Mouse (Mus musculus) thymus, postnatal 0 days (tissue): ENCODE measurements around the gene Lce3f. TPM values are rescaled to one million over a fixed set of nuclear protein-coding genes. Genes with fewer than 3 reads are reported as not detected.
A peak's percentile ranks its signal among the peaks of the same experiment; 100 is the strongest.

Source experiments
- DNase-seq: peaks from one replicate; pipeline ENCODE4 v3.0.0-alpha.2; 2015; ENCODE audit warnings: low spot score
- polyA plus RNA-seq: library from polyadenylated mRNA; unstranded; fragments of >200 nt; fragmentation: Nextera tagmentation; extraction: Ambion mirVana; gene quantifications from 2 replicates; pipeline ENCODE4 v1.2.1, GENCODE M21; 2015

The Lce3f gene
- 0.46 TPM in 1 of 2 replicates, not detected in the other for polyA plus RNA-seq

- DNase-seq = no peak
Measured at GRCm38 (mm10) chr3:92991926-92992325, at the start of gene Lce3f. Lce3f (plus strand) TSS chr3:92992226.

GRCm38 (mm10) chr3:92944186-92944585 is 47.8 kb upstream of the Lce3f start, which contains the start of gene Lce3c:
Lce3c (plus strand) TSS chr3:92944486.
- DNase-seq = no peak

DNA sequence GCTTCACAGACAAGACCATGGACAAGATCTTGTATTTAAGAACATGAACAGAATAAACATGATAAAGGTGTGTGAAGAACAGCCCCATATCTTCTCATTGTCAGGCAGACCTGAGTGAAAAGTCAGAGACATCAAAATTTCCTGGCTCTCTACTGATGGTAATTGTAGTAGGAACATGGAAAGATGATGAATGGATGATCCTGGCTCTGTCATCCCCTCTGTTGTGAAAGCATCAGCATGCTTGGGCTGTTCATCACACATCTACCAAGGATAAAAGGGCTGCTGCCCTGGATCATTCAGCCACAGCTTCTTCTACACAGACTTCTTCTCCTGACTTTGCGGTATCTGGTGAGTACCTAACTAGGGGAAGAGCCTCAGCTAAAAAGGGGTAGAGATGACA is 34.9 kb upstream of the Lce3f start, which contains the start of gene Lce3d:
TSS of gene Lce3d (plus strand) at position 301 of the 400 bp plus-strand sequence.
- no peak for DNase-seq

DNA sequence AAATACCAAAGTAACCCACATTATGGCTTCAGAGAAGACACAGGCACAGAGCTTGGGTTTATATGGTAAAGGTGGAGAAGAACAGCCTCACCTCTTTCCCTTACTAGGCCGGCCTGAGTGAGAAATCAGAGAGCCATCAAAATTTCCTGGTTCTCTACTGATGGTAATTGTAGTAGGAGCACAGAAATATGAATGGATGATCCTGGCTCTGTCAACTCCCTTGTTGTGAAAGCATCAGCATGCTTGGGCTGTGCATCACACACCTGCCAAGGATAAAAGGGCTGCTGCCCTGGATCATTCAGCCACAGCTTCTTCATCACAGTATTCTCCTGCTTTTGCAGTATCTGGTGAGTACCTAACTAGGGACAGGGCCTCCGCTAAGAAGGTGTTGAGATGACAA is 25.3 kb upstream of the Lce3f start, which contains the start of gene Lce3e:
TSS of gene Lce3e (plus strand) at position 301 of the 400 bp plus-strand sequence.
- DNase-seq = no peak

- DNase-seq = no peak
Measured at GRCm38 (mm10) chr3:92978484-92978883, 13.5 kb upstream of the Lce3f start.

DNA sequence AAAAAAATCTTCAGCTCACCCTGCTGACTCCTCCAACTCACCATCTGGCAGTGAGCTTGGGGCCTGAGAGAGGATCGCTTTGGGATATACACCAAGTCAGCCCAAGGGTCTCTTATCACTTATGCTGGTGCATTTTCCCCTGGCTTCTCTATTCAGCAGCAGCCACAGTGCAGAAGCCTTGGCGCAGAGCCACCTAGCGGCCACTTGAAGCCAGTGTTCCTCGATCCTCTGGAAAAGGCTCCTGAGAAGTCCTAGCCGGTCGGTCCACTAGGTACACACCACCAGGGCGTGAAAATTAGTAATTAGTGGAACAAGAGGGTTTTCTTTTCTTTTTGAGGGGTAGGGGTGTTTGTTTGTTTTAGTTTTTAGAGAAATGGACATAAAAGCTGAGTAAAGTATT is 6.7 kb downstream of the Lce3f start:
- peak; percentile 25 for DNase-seq

DNA sequence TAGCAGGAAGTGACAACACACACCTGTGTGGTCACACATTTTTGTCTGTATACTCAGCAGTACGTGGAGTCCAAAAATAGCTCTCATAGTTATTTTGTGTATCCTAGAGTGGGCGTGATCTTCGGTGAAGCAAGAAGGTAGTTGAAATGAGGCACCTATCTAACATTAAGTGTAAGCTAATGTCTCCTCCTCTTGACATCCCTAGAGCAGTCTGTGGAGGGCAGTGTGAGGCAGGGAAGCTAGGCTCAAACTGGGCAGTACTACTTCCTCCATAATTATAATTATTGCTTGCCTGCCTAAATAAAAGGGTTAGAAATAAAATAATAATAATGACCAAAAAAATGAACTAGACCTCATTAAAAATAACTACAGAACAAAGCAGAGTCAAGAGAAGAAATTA is 8.6 kb downstream of the Lce3f start:
- no peak for DNase-seq

GRCm38 (mm10) chr3:93002843-93003242 is 10.8 kb downstream of the Lce3f start:
- no peak for DNase-seq

GRCm38 (mm10) chr3:93014378-93014801 is 22.4 kb downstream of the Lce3f start:
- no peak for DNase-seq

- no peak for DNase-seq
Measured at GRCm38 (mm10) chr3:93014871-93015270, 22.8 kb downstream of the Lce3f start.

- DNase-seq = no peak
Measured at GRCm38 (mm10) chr3:93015460-93016104, 23.6 kb downstream of the Lce3f start, which contains the start of gene Crct1. Crct1 (minus strand) TSS chr3:93015687.

- no peak for DNase-seq
Measured at GRCm38 (mm10) chr3:93018960-93019359, 26.9 kb downstream of the Lce3f start, which contains the start of gene Lce1m. Lce1m (minus strand) TSS chr3:93019060.

- no peak for DNase-seq
Measured at GRCm38 (mm10) chr3:93021171-93021570, 29.1 kb downstream of the Lce3f start.

- DNase-seq = no peak
Measured at GRCm38 (mm10) chr3:93023411-93024184, 31.6 kb downstream of the Lce3f start.

DNA sequence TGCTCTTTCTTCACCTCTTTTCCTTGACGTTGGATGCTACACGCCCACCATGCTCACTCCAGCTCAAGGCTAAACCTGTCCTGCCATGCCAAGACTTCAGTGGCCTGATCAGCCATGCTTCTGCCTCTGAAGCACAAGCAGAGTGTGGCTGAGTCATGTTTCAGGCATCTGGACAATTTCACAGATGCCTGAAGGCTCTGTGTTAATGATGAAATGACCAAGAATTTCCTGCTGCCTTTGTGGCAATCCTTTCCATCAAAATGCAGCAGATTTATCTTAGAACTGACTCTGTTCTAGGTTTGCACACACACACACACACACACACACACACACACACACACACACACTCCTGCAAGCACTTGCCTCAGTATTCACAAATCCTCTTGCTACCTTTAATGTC is 33.5 kb downstream of the Lce3f start:
- no peak for DNase-seq

DNA sequence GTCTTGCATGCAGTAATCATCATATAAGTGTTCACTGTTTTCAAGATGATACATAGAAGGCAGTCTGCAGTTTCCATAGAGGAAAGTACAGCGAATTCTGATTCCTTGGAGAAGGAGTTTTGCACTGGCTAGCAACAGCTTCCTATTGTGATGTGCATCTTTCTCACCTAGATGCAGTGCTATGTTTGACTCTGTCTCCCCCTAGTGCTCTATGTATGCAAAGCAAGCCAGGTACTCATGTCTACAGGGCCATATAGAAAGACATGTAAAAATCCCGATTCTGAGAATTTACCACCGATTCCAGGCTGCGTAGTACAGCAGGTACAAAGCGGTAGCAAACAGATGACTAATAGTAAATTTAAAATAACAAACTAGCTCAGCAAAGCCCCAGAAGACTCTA is 39.4 kb downstream of the Lce3f start:
- no peak for DNase-seq

Other genes with a start within 250 kb of the Lce3f start
- gene Lce1g, start 239.9 kb upstream of the Lce3f start, polyA plus RNA-seq = 0.14 TPM in 1 of 2 replicates, not detected in the other
- 0.21 and 0.50 TPM in 2 replicates for gene Lce1h, start 227.2 kb upstream of the Lce3f start, polyA plus RNA-seq
- gene Lce1i, start 213.3 kb upstream of the Lce3f start, polyA plus RNA-seq = 0.24 and 0.26 TPM in 2 replicates
- 1.4 and 1.5 TPM in 2 replicates for gene Lce1j, start 201.7 kb upstream of the Lce3f start, polyA plus RNA-seq
- not detected in 2 replicates for gene Lce1k, start 184.3 kb upstream of the Lce3f start, polyA plus RNA-seq
- gene Kprp, start 165.0 kb upstream of the Lce3f start, polyA plus RNA-seq = 0.04 and 0.10 TPM in 2 replicates
- gene Lce1l, start 140.9 kb upstream of the Lce3f start, polyA plus RNA-seq = not detected in 2 replicates
- 0.19 TPM in 1 of 2 replicates, not detected in the other for gene 2310050C09Rik, start 122.0 kb upstream of the Lce3f start, polyA plus RNA-seq
- gene Lce3a, start 66.0 kb upstream of the Lce3f start, polyA plus RNA-seq = 0.42 TPM in 1 of 2 replicates, not detected in the other
- gene Lce3b, start 59.2 kb upstream of the Lce3f start, polyA plus RNA-seq = 1.8 and 2.0 TPM in 2 replicates
- 0.66 and 1.4 TPM in 2 replicates for gene Lce3c, start 47.7 kb upstream of the Lce3f start, polyA plus RNA-seq
- gene Lce3d, start 34.8 kb upstream of the Lce3f start, polyA plus RNA-seq = 0.57 and 0.59 TPM in 2 replicates
- 0.77 and 0.79 TPM in 2 replicates for gene Lce3e, start 25.2 kb upstream of the Lce3f start, polyA plus RNA-seq
- 3.1 and 3.9 TPM in 2 replicates for gene Crct1, start 23.5 kb downstream of the Lce3f start, polyA plus RNA-seq
- 0.59 and 1.0 TPM in 2 replicates for gene Lce1m, start 26.8 kb downstream of the Lce3f start, polyA plus RNA-seq
- gene Gm4858, start 76.6 kb downstream of the Lce3f start, polyA plus RNA-seq = 0.12 and 0.17 TPM in 2 replicates
- gene Crnn, start 152.6 kb downstream of the Lce3f start, polyA plus RNA-seq = 0.24 and 0.48 TPM in 2 replicates
- 0.01 TPM in 1 of 2 replicates, not detected in the other for gene Flg2, start 205.1 kb downstream of the Lce3f start, polyA plus RNA-seq